Mouse (Mus musculus) testis, postnatal 10 days (tissue): ENCODE results near the gene Abi1.
"Not testable (repeated sequence)": the region's sequence is repeated elsewhere in the genome, so short reads cannot be mapped to it uniquely, and the experiment has no call there.

ENCODE experiments used
- DNase-seq: peaks from one replicate; pipeline ENCODE4 v3.0.0; 2021; ENCODE audit warnings: low spot score

Gene Abi1

DNA sequence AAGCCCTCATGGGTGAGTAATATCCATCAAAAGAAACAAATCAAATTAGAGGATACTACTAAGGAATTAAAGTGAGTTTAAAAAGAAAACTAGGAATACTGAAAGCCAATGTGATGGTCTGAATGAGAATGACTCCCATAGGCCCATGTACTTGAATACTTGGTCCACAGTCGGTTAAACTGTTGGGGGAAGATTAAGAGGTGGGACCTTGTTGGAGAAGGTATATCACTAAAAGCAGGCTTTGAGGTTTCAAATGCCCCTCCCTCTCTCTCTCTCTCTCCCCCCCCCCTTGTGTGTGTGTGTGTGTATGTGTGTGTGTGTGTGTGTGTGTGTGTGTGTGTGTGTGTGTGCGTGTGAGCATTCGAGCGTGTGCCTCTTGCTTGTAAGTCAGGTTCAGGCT, 9.4 kb downstream of the Abi1 start:
- DNase-seq, result no peak

DNA sequence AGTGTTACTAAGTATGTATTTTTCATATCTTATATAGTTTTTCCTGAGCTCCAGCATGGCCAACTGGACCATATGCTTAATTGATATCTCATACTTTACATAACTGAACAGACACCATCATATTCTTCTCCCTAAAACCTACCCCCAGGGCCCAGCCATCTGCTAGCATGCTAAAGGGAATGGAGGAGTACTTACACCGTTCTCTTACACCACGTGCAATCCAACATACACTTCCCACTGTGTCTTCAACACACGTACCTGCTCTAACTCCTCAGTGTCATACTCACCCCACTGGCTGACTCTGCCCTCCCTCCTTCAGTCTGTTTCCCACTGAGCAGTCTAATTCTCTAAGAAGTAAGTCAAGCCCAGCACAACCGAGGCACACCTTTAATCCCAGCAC, 11.2 kb downstream of the Abi1 start:
- DNase-seq, result no peak

DNA sequence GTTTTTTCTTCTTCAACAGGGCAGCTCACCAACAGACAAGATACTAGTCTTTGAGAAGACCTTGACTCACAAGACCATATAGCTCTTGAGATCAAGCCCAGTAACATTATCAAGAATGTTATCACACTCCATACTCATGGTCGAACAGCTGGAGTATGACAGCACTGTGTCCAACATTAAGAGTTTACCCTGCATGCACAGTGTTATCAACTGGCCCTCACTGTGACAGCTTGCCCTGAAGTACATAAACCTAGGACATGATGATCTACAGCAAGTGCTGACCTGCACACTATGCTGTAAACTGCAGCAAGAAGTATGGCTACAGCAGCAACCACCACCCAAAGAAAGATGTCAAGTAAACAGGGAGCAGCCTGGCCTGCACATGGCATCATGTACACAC, 13.7 kb downstream of the Abi1 start:
- DNase-seq, result no peak

DNA sequence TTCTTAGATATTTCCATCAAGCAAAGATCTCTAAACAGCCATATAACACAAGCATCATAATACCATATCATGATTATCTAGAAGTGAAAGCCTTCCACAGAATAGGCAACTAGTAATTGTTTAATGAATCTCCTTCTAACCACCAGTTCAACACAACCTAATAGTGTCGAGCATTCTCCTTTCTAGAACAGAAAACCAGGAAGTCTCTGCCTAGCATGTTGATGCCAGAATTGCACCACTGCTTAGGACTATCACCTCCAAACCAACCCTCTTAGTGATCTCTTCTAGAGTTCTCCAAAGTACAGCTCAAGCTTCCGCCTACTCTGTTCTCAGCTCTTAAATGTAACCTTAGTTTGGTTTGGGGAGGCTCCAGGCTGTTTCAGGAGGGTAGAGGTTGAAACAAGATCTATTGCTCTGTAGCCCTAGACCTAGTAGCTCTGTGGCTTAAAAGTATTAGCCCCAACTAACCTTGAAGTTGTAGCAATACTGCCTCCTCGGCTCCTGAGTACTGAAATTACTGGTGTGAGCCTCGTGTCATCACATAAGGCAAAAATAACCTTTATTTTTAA, 16.2 kb downstream of the Abi1 start:
- DNase-seq, result no peak

- DNase-seq, result no peak
These were observed 17.0 kb downstream of the Abi1 start for GRCm38 (mm10) chr2:23023023-23023422.

GRCm38 (mm10) chr2:23021721-23022120, 18.3 kb downstream of the Abi1 start:
- no peak for DNase-seq

- no peak for DNase-seq
These were observed 18.7 kb downstream of the Abi1 start for GRCm38 (mm10) chr2:23021320-23021719.

- no peak for DNase-seq
These were observed 20.9 kb downstream of the Abi1 start for GRCm38 (mm10) chr2:23019170-23019569.

GRCm38 (mm10) chr2:23016121-23016520, 23.9 kb downstream of the Abi1 start:
- no peak for DNase-seq

- no peak for DNase-seq
These were observed 24.7 kb downstream of the Abi1 start for GRCm38 (mm10) chr2:23015335-23015734.

DNA sequence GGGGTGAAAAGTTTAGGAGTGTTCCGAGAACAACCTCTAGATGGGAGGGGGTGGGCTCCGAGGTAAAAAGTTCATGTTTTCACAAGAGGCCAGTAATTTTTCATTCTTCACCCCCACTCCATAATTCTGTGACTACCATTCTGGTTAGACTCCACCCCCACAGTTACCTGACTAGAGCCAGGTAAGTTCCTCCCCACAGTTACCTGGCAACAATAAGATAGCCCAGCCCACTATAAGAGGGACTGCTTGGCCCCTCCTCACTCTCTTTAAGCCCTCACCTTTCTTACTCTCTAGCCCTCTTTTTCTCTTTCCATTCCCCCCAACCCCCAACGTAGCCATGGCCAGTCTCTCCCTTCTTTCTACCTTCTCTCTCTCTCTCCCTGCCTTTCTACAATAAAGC, 25.1 kb downstream of the Abi1 start:
- DNase-seq, result not testable (repeated sequence)

GRCm38 (mm10) chr2:23008256-23008655, 31.8 kb downstream of the Abi1 start:
- no peak for DNase-seq

DNA sequence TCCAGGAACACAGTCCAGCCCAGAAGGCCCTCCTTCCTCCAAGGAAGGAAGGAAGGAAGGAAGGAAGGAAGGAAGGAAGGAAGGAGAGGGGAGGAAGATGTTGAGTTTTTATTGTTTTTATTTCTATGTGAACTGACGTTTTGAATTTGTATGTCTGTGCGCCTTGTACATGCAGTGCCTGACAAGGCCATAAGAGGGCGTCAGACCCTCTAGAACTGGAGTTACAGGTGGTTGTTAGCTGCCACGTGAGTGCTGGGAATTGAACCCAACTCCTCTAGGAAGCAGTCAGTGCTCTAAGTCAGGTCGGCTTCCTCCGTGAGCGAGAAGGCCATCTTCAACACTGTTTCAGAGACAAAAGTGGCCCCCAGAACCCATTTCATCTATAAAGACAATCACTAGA, 32.5 kb downstream of the Abi1 start:
- no peak for DNase-seq

DNA sequence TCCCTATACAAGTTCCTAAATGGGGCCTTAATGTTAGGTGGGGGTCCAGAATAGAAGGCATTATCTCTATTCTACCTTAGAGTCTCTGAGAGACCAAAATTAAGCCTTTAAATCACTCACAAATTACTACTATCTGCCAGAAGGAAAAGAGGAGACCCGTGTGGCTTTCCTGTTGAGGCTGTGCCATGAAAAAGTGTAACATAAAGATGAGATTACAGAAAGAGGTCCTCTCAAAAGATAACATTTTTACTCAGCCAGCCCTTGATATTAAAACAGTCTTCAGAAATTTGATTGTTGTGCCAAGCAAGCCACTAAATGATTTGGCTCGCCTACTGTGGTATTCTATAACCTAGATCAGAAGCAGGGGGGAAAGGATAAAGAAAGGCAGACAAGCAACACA, 32.9 kb downstream of the Abi1 start:
- DNase-seq, result no peak

DNA sequence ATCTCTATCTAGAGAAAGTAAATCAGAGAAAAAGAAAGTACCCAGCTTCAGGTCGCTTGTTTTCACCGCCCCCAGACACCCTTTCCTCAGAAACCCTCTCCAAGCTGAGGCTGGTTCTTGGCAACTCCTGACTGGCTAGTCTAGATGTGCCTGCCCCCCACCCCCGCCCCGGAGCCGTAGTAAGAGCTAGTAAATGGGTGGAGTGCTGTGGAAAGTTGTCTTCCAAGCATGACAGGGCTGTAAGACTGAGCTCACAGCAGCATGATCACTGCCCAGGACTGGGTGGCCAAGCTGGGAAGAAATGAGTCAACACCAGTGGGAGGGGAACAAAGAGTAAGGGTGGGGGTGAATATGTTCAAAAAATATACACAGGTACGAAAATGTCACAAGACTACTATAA, 33.8 kb downstream of the Abi1 start:
- no peak for DNase-seq

DNA sequence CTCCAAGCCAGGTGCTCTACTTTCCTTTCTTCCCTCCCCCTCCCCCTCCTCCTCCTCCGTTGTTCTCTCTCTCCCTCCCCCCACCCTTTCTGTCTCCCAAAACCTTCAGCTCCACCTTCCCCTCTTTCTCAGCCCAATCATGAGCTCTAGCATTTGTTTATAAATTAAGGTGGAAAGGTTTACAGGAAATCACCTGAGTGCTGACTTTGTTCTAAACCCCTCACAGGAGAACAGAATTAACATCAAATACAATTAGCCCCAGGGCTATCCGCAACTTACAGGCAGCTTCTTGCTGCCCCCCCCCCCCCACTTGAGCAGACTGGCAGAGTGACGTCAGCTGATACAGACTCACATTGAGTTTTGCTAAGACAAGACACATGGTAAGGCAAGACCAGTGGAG, 37.4 kb downstream of the Abi1 start:
- no peak for DNase-seq

DNA sequence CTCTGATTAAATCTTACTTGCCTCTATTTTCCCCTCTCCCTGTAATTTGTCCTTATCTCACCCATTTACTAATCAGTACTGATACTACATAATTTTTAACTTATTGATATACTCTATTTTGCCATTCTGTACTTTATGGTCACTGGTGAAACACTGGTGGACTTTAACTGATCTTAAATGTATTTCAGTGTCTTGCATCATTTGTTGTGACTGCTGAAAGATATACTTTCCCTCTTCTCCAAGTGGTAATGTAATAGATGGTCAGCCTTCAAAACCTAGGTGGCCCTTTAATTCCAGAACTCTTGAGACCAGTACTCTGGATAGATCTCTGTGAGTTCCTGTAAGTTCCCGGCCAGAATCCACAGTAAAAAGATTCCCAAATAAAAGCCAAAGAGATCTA, 40.4 kb downstream of the Abi1 start:
- DNase-seq, result no peak

DNA sequence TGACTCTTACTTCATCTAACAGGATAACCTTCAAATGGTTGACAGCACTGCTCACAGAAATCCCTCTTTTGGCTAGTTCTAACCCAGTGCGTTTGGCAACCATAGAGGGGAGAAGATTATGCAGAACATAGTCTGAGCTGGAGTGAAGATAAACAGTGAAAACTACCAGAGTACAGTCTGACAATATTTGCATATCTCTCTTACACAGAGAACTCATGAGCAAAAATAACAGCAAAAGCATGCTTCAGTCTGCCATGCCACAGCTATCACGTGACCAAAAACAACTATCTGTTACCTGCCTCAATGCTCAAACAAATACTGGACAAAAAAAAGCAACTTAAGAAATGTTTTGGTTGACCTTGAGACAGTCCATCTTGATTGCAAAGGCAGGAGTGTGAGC, 41.2 kb downstream of the Abi1 start:
- DNase-seq, result no peak

DNA sequence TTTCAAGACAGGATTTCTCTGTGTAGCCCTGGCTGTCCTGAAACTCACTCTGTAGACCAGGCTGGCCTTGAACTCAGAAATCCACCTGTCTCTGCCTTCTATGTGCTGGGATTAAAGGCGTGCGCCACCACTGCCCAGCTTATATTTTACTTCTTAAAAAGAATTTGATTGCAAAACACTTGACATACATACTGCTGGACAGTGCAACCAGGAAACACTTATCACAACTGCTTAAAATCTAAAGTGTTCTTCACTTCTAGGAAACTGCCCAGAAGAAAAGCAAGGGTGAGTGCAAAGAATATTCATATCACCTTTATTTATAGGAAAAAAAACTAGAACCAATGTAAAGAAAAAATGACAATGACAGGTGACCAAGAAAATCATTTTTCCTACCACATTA, 42.0 kb downstream of the Abi1 start:
- no peak for DNase-seq

DNA sequence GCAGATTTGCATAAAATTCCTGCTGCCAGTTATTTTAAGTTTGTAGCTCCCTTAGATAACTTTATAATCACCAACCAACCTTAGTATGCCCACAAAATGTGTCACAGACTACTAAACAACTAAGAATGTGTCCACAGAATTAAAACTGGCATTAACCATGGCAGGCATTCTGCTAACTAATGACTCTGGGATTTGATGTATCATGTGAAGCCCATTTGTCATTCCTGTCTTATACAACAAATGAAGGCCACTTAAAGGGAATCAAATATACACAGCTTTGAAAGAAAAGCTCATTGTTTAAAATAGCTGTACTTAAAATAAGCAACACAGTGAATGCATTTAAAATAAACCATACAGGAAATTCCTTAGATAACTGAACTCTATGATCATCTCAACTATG, 44.0 kb downstream of the Abi1 start:
- no peak for DNase-seq

- DNase-seq, result no peak
These were observed 53.9 kb downstream of the Abi1 start for GRCm38 (mm10) chr2:22985973-22986657.

GRCm38 (mm10) chr2:22977387-22977973, 62.6 kb downstream of the Abi1 start:
- no peak for DNase-seq

DNA sequence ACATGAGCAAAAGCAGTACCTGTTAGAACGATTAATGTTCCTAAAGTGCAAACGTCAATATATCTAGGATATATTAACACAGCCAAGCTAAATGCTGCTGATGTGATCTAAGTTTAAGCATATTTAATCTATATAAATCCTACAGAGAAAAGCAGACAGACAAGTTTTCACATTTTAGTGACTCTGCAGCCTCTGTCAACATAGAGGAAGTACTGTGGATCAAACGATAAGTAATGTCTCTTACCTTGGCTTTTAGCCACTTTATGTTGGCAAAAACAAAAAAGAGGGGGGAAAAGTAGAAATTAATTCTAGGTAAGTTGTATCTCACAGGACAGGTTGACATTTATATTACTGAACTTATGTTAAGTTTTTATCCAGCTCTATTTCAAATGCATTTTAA, 77.1 kb downstream of the Abi1 start:
- DNase-seq, result no peak

DNA sequence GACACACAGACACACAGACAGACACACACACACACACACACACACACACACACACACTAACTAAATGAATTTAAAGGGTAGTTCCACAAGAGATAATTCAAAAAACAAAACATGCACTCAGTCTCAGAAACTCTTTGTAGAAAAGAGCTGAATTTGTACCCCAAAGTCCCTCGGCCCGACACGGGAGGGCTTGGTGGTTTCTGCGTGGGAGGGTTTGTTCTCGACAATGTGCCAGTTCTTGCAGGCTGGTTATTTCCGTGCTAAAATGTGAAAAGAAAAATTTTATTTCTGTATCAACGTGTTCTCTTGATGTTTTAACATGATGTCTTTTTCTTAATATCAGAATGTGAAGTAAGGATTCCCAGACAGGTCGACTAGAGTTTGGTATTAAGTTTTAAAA, 77.8 kb downstream of the Abi1 start:
- no peak for DNase-seq
